Mouse (Mus musculus): ENCODE data around the gene Tnnt2.

Tnnt2 gene

DNA sequence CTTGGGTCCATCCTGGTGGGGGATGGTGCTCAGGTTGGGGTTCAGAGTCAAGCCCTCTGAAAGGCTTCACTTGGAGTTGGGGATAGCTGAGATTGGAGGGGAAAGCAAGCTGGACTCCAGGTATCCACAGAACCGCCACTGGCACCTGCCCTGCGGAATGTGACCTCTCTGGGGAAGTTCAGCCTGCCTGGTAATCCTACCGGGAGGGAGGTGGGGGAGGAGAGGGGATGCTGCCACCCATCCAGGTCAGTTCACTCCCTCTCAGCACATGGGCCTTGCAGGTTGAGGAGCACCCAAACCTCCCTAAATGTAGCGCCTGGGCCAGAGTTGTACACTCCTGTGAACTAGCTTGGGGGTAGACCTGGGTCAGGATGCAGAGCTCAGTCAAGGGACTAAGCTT is 19.9 kb downstream of the Tnnt2 start:
- DNase-seq (ENCODE audit: low spot score): no peak

DNA sequence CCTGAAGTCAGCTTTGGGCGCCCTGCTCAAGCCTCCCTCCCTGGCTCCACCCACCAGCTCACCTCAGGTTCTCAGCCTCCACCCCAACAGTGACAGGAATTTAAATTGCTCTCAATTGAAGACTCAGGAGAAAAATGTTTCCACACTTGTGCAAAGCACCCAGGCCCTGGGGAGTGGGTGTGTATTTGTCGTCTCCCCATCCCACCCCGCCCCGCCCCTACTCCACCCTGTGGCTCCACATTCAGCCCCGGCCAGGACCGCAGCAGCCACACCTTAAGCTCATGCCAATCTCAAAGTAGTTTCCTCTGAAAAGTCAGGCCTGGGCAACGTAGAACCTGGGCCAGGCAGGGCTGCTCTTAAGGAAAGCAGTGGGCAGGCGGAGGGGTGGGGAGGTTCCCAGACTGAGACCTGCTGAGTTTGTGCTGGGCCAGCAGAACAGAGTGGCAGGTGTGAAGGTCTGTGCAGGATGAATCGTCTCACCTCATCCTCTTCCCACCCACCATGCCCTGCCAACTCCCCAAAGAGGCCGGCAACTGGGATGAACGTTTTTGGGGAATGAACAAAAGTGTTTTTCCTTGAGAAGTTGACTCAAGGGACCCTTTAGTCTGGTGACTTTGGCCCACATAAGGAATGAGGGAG is 21.1 kb downstream of the Tnnt2 start:
- DNase-seq (ENCODE audit: low spot score): no peak

DNA sequence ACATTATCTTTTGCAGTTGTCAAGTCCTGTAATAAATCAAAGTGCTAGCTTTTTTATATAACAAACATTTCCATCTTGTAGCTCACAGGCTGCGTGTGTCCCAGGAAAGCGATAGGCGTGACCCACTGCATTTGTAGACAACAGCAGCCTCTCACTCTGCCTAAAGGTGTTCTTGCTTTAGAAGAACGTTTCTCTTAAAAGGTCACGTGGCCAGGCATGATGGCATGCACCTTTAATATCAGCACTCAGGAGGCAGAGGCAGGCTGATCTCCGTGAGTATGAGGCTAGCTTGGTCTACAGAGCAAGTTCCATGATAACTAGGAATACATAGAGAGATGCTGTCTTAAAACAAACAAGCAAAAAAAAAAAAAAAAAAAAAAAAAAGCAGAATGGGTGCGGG is 22.4 kb downstream of the Tnnt2 start:
- DNase-seq (ENCODE audit: low spot score): no peak

DNA sequence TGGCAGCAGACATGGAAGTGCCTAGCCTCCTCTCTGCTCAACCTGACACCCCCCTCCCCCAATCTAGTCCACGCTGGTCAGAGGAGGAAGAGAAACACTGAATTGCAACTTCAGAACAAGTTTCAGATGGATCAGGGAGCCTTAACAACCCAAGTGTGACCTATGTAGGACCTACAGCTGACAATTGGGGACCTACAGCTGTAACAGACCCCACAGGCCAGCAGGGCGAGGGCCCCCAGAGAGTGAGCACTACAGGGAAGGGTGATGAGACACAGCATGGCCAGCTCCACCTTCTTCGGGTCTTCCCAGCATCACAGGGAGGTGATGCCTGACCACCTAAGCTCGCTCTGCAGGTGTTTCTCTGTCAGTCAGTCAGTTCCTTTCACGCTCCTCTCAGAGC is 24.9 kb downstream of the Tnnt2 start:
- no peak for DNase-seq (ENCODE audit: low spot score)

DNA sequence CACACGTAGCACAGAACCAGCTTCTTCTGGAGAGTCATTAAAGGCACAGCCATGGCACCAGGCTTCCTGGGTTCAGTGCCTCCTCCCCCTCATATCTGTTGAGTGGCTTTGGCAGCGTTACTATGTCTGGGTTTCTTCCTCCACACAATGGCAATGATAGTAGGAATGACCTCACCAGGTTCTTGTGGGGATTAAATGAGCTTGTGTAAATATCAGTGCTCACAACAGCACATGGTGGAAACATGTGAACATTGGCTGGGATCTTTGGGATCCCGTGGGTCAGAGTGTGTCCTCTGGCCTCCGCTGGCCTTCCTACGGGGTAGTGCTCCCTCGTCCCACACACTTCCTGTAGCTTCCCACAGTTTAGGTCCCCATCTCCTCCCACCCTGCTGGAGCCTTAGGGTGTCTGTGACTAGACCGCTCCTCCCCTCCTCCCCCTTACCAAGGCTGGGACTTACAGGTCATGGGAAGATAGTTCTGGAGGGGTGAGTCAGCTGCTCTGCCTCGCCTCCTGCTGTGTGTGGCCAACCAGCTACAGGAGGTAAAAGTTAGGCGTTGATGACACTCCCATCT is 25.9 kb downstream of the Tnnt2 start:
- DNase-seq (ENCODE audit: low spot score): no peak

DNA sequence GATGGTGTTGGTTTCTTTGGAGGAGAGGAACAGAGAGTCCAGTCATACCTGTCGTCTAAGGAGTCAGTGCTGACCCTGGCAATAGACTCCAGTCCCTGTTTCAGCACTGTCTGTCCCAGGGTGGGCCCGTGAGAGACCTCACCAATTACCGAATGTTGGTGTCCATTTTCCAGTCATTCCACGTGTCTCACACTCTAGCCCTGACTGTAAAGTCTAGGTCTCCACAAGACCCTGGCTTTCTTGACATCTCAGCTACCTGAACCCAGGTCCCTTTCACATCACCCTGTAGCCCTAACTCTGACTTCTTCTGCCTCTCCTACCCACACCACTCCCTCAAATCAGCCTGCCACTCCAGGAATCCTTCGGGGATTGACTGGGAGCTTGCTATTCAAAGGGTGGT is 26.4 kb downstream of the Tnnt2 start:
- no peak for DNase-seq (ENCODE audit: low spot score)

DNA sequence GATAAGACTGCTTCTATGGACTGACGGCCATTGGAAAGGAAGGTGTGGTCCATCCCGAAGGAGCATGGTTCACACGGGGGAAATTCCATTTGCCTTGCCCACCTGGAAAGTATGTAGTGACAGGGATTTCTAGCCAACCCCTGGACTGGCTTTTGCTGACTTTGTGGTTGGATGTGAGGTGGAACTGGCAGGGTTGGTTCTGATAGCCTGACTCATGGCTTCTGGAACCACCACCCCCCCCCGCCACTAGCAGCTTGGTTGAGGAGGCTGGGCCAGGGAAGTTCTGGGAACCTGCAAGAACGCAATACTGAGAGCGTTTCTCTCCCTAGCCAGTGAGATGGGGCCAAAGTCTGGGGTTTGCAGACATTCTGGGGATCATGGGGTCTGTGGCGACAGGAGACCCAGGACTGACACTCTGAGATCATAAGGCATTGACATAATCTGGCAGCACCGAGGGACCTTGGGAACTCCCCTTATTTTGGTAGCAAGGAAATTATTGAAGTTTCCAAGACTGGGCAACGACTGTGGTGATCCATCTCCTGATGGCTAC is 27.7 kb downstream of the Tnnt2 start:
- no peak for DNase-seq (ENCODE audit: low spot score)

DNA sequence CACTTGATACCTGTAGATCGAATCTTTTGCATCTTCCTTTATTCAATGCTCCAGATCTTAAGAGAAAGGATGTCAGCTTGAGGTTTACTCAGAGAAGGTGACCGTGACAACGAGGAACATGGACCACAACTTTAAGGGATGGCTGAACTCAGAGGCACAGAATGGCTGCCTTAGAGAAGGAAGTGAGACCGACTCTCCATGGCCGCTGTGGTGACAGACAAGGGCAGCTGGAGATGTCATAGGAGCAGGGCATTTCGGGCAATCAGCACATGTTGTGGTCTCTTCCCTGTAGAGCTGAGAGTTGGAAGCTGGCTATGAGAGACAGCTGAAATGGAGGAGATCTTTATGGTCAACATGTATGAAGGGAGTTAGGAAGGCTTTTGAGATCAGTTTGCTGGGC is 28.7 kb downstream of the Tnnt2 start:
- no peak for DNase-seq (ENCODE audit: low spot score)

DNA sequence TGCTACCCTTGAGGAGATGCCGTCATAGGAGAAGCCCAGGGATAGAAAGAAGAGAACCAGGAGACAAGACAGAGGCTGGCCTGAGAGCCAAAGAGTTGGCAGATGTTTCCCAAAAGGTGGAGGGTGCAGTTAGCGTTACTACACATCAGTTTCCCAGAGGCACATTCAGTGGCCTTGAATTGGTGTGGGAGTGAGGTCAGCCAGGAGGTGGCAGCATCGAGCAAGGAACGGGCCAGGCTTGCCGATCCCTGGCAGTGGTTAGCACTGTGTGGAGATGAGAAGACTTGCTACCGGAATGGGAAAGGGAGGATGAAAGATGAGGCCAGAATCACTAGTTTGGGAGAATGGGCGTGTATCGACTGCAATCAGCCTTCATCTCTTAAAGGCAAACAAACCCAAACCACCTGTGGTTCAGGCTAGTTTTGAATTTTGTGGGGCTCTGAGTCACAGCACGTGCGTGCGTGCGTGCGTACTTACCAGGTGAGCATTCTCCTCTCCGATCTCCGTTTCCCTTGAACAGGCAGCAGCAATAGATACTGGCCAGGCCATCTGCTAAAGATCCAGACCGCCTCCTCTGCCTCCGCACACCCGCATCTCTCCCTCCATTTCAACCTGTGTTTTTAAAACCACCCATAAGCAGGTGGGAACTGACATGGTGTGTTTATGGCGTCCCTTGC is 29.5 kb downstream of the Tnnt2 start:
- peak; percentile 74 for DNase-seq (ENCODE audit: low spot score)

DNA sequence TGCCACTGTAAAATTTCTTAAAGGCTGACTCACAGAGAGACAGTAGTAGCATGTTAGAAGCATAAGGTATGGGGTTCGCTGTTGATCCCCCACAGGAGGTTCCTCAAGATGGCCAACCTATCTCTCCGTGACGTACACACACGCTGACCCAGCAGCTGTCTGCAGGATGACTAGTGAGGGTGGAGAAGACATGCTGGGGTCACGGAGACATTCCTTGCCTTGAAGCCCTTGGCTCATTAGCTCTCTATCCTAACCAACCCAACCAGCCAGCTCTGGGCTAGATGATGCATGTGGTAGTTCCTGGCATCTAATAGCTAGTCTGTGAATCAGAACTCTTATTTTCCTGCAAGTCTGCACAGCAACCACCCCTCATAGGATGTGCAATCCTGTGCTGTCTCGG is 32.4 kb downstream of the Tnnt2 start:
- DNase-seq (ENCODE audit: low spot score): no peak

DNA sequence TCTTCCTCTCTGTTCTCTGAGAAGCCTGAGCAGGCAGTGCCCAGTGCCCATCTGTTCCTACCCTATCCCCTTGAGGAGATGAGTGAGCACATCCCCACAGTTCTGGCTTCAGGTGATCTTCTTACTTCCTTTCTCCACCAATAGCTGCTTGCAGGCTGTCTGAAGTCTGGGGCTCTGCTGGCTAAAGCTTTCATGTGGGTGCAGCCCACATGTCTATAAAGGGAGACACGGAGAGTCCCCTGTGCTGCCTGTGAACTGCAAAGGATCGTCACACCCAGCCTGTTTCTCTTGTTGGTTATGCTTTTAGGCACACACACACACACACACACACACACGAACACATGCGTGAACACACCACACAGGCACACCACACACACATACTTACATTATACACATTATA is 36.8 kb downstream of the Tnnt2 start:
- DNase-seq (ENCODE audit: low spot score): no peak

DNA sequence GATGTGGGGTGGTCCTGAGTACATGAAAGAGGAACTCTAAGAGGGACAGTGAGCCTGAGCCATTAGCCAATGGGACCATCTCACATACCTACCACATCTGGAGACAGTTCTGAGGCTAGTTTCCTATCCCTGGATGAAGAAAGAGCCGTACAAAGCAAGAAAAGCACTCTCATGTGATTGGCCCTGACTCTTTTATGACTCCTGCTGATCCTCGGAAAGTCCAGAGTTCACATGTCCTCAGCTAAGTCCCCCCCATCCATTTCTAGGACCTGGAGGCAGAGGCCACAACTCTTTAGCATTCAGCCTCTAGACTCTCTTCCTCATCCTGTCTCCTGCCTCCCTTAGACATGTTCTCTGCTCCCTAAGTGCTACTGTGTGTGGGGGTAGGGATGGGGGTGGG is 41.1 kb downstream of the Tnnt2 start:
- no peak for DNase-seq (ENCODE audit: low spot score)

DNA sequence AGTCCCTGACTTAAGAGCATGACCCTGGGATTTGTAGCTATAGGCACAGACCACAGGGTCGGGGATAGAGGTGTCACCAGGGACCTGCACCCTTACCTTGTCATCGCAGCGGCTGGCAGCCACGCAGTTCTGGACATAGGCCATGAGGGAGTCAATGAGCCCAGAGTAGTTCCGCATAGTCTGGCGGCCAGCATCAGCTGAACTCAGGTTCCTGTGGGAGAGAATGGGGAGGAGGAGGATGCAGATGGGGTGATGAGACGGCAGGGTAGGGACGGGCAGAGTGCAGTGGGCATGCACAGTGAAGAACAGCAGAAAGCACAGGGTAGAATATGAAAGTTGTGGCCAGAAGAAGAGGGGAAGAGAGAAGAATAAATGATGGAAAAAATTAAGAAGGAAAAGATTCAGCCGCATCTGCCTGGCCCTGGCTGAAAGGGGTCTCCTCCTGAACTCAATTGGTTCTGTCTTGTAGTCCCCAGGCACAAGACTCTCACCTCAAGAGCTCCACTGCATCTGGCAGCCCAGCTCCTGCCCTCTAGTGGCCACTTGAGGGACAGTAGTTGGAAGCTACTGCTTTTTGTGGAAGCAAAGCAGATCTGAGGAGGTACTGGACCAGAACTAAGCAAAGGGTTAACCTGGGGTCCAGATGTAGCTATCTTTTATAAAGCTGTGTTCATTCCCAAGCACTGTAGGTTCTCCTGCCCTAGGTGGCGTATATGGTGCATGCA is 46.4 kb downstream of the Tnnt2 start:
- no peak for DNase-seq (ENCODE audit: low spot score)

DNA sequence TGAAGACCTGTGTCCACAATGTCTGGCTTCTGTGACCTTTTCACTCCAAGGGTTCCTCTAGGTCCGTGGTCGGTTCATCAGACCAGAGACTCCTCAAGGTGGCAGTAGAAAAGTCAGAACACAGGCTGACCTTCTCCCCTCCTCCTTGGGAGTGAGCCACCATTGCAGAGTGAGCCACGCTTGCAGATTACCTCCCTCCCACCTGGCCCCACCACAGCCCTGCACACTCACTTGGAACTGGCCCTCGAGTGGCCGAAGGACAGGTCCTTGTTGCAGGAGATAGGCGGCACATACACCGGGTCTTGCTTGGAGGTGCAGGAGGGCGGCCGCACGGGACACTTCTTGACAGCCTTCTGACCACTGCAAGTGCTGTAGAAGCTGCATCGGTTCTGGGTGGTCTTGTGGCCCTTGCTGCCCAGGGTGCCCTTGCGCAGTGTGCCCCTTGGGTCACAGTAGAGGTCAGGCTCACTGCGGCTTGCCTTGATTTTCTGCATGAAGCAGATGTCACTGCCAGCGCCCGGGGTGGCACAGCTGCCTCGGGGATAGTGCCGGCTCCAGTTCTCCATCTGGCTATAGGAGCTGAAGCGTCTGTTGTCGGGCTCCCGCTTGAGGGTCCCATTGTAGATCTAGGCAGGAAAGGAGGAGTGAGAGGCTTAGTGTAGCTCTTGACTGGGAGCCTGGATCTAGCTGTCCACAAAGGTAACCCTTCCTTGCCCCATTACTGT is 53.5 kb downstream of the Tnnt2 start:
- no peak for DNase-seq (ENCODE audit: low spot score)

DNA sequence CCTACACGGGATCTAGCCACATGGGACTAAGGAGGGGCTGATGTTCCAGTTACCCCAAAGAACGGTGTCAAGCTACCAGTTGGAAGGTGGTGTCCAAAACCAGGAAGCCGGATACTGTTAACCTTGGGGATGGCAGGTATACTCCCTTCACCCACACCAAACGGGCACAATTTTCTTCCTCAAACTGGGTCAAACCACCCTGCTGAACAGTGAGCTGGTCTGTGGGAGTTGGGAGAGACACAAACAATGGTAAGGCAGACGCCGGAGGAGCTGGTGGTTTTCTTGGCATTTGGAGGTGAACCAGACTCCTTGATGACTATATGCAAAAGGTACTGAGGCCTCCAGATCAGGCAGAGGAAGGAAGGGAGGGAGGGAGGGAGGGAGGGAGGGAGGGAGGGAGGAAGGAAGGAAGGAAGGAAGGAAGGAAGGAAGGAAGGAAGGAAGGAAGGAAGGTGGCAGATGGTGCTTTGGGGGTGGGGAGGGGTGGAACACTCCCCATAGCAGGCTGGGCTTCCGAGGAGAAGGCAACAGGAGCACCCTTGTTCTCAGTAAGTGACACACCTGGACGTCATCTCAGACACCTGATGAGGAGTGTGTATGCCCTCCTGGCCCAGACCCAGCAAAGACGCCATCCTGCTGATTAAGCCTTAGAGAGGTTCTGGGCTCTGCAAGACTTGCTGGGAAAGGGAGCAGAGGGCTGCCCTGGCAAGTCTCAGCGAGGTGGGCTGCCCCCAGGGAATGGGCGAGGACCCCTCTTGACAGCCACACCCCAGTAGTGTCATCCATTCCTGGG is 55.5 kb downstream of the Tnnt2 start:
- no peak for DNase-seq (ENCODE audit: low spot score)

DNA sequence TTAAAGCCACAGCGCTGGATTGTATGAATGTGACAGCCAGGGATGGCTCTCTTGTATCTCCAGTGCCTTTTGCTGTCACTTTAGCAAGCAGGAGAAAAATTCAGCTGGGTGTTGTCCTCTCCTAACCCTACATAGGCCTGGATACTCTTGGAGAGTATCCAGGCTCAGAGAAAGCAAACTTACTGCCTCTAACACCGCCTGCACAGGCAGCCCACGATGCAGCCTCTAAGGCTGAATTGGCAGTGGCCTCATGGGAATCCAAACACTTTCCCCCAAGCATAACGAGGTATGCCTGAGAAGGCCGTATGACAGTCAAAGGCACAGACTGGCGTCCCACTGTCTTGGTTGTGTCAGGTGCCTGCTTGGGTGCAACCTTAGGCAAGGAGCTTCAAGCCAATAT is 56.1 kb downstream of the Tnnt2 start:
- DNase-seq (ENCODE audit: low spot score): no peak

DNA sequence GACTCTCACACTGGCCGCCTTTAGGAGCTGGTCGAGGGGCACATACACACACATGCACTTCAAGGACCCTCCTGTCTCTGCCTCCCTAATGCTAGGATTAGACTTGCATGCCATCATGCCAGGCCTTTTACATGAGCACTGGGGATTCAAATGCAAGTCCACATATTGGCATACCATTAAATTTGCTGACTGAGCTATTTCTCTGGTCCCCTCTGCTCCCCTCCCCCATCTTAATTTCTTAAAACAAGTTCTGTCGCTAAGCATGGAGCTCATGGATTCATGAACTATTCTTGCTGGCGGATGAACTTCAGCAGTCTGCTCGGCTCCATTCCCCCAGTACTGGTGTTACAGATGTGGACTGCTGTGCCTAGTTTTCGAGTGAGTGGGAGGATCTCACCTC is 56.6 kb downstream of the Tnnt2 start:
- no peak for DNase-seq (ENCODE audit: low spot score)

DNA sequence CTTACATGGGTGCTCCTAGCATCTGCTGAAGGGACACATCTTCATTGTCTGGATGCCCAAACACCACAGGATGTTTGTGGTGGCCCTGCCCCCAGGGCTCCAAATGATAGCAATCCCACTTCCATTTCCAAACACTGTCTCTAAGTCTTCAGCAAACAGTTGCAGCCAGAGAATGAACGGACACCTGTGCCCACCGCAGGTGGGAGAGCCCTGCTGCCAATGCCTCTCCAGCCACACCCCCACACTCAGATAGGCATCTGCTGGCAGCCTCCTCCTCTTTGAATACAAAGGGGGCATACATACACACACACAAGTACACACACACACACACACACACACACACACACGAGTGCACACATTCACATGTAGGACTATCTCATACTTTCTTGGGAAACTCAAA is 57.2 kb downstream of the Tnnt2 start:
- DNase-seq (ENCODE audit: low spot score): no peak

DNA sequence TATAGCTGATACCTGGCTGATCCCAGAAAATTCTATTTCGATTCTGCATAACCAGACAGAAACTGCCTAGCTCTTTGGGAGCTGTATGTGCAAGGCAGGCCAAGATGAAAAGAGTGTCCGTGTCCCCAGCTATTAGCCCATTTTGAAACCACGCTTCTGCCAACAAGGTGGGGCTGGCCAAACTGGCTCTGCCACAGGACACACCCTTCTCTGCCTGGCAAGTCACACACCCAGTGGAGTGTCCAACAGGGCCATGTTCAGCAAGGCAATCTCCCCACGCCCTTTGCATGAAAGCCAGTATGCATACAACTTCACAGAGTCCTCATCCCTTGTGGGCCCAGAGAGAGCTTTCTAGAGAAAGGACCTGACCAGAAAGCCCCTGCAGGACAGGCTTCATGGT is 59.2 kb downstream of the Tnnt2 start:
- no peak for DNase-seq (ENCODE audit: low spot score)

DNA sequence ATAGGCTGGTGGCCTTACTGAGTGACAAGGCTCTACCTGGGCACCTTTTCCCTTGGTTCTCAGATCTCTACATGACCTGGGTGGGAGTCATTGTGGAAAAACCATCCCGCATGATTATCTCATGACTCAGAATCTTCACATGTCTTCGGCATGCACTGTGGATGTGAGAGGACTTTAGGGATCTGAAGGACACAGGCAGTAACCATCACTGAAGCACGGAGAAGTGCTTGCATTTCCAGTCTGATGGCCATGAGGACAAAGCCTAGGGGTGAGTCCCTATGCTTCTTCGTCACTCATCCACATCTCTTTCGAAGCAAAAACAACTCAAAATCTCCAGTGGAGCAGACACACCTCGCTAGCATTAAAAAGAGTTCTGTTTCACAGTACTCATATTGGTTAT is 63.1 kb downstream of the Tnnt2 start:
- DNase-seq (ENCODE audit: low spot score): no peak

DNA sequence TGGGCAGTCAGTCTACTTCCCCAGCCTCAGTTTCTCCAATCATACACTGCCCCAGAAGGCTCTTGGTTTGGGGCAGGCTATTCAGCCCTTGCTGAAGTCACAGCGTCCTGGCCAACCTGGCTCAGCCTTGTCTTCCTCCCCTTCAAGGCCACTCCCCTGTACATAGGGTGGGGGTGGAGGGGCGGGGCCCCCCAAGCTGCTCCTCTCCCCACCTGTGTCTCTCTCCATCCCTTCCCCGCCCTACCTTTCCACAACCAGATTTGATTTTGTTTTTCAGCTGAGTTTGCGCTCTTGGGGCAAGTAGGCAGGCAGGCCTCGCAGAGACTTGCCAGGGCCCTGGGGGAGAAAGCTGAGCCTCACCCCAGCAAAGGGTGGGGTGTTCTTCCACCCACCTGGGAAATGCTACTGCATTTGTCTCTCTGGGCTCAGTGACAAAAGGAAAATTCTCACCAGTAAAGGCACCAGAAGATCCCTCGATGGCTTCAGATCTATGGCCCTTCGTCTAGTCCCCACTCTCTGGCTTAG is 63.9 kb downstream of the Tnnt2 start:
- no peak for DNase-seq (ENCODE audit: low spot score)
